Mouse (Mus musculus): ENCODE measurements around the gene Ltbp3.
A peak's percentile ranks its signal among the peaks of the same experiment; 100 is the strongest.
"Not testable (repeated sequence)": the region's sequence is repeated elsewhere in the genome, so short reads cannot be mapped to it uniquely, and the experiment has no call there.

Ltbp3 gene

DNA sequence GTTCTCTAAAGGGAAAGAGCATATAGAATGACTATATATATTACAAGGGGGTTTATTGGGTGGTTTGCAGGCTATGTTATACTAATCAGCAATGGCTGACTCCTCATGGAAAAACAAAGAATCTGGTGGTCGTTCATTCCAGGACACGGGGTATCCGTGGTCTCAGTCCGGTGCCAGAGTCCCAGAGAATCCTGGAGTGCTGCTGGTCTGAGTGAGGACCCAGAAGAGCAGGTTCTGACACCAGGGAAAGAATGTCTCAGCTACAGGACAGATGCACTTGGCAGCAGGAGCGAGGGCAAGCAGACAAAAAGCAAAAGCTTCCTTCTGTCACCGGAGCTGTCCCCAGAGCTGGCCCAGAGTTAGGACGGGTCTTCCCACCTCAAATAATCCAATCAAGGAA is 47.9 kb downstream of the Ltbp3 start:
- no peak for ATAC-seq (ENCODE audit: insufficient number of reproducible peaks, low FRiP score, low TSS enrichment)

DNA sequence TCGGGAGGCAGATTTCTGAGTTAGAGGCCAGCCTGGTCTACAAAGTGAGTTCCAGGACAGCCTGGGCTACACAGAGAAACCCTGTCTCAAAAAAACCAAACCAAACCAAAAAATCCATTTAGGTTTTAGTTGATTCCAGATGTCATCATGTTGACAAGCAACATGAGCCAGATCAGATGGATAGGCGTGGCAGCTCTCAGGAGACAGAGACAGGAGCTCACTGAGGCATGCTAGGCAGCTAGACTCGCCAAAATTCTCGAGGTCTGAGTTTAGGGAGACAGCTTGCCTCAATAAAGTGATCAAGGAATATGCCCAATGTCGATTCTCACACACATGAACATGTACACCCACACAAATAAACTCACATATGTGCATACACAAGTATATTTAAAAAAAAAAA is 48.4 kb downstream of the Ltbp3 start:
- no peak for ATAC-seq (ENCODE audit: insufficient number of reproducible peaks, low FRiP score, low TSS enrichment)

DNA sequence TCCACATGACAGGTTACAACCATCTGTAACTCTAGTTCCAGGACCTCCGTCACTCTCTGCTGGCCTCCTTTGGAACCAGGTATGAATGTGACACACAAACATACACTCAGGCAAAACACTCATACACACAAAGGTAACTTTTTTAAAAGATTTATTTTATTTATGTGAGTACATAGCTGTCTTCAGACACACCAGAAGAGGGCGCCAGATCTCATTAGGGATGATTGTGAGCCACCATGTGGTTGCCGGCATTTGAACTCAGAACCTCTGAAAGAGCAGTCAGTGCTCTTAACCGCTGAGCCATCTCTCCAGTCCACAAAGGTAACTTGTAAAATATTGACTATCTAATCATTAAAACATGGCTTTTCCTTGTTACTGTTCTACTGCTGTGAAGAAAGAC is 50.6 kb downstream of the Ltbp3 start:
- no peak for ATAC-seq (ENCODE audit: insufficient number of reproducible peaks, low FRiP score, low TSS enrichment)

DNA sequence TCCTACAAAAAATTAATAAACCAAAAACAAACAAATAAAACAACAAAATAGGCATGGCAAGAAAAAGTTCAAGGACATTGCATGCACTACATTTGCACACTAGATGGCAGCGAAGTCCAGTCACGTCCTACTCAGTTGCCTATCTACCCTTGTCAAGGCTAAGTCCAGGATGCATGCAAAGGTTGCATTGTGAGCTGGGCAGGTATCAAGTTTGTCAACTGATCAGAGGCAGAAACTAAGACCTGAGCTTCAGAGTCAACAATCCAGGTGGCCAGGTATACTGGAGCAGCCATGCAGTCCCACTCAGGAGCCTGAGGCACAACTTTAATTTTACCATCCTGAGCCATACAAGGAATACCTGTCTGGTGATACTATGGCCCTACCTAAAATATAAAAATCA is 52.4 kb downstream of the Ltbp3 start:
- peak; percentile 52; the same call in 1 of the 2 replicates for ATAC-seq (ENCODE audit: insufficient number of reproducible peaks, low FRiP score, low TSS enrichment)

DNA sequence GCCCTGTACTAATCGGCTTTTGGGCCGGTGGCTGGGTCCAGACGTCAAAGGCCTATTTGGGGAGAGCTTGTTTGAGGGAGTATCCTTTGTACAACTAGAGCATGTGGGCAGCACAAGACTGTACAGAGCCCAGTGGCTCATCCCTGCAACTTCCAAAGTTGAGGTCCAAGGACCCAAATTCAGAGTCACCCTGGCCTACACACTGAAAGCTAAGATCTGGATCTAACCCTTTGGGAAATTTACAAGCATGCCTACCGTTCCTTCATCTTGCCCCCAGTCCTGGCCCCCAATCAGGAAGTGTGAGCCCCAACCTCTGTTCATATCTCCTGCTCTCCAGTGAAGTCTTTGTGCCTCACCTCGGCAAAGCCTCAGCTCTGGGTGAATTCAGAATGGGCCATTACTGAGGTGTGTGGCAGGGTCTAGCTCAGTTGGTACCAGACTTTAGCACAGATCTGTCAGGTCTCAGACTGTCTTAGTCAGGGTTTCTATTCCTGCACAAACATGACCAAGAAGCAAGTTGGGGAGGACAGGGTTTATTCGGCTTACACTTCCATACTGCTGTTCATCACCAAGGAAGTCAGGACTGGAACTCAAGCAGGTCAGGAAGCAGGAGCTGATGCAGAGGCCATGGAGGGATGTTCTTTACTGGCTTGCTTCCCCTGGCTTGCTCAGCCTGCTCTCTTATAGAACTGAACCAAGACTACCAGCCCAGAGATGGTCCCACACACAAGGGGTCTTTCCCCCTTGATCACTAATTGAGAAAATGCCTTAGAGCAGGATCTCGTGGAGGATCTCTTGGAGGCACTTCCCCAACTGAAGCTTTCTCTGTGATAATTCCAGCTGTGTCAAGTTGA is 53.4 kb downstream of the Ltbp3 start:
- ATAC-seq (ENCODE audit: insufficient number of reproducible peaks, low FRiP score, low TSS enrichment) = not testable (repeated sequence)

DNA sequence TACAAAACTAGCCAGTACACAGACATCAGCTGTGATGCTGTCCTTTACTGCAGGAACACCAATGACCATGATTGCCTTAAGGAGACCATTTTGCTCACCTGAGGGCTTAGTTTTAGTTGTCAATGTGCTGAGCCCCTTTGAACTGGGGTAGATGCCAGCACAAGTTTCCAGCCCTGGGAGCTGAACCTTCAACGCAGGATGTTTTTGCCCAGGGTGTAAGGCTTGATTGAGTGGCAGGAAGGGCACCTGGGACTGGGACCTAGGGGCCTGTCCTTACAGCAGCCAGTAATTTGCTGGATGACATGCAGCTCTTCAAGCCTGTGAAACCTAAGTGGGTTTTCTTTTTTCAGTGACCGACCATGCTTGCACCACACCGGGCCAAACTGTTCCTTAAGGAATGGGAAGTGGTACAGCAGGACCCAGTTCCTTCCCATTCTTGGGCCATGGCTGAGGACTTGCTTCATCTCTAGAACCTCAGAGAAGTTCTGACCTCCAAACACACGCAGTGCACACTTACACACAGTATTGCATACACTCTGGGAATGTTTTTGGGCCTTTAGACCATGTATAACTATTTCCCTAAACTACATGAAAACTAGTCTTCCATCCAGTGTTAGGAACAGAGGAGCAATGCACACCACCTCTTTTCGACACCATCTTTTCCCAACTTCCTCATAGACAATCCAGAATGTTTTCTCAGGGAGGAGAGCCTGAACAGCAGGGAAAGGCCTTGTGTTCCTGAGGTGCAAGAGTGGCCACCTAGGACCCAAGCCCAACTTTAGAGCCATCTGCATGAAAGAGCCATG is 54.3 kb downstream of the Ltbp3 start:
- no peak for ATAC-seq (ENCODE audit: insufficient number of reproducible peaks, low FRiP score, low TSS enrichment)

DNA sequence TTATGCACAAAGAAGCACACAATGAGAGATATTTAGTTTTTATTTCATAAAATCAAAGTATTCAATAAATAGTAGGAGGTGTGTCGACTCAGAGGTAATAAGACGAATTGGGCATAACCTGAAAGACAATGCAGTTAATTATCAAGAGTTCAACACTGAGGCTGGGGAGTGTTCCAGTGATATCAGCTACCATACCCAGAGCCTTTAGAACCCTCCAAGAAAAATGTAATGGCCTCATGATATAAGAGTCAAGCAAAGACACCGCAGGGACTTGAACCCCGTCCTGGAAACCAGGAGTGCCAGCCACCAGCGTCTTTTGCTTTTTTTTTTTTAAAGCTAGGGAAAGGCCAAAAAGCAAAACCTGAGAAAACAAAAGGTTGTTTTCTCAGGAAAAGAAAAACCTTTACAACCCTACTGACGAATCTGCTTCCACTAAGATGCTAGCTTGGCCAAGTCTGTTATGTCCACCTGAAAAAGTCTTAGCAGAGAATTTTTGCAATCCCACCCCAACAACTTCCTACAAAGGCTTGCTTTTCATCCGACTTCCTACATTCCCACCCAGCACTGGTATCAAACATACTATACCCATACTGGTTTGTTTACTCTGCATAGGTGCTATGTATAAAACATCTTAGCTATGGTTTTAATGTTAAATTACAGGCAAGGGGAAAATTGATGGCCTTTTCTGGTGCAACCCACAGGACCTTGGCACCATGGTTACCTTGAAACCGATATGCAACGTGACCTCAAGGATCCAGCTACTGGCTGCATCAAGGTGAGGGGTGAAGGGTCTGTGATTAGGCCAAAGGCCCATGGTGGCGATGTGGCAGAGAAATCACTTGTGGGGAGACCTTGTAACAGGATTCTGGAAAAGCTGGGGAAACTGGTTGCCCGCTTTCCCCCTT is 55.2 kb downstream of the Ltbp3 start:
- ATAC-seq (ENCODE audit: insufficient number of reproducible peaks, low FRiP score, low TSS enrichment) = no peak

DNA sequence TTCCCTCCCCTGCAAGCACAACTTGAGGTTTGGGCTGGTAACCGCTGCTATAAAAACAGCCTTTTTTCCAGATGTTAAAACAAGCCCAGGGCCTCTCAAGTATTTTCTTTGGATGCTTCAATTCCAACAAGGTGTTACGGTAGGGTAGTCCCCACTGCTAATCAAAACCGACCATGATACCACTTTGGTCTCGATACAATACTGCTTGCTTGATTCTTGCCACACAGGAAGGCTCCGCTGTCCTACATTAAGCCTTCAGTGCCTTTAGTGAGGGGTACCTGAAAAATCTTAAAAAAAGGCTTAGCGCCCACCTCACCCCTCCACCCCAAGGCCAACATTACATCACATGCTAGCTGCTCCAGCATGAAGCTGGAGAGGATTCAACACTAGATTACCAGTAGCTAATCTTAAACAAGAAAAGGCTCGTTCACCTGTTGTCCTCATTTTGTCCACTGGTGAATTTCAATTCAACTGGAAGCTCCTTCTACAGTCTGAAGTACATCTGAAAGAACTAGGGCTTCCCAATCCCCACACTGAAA is 55.9 kb downstream of the Ltbp3 start:
- ATAC-seq (ENCODE audit: insufficient number of reproducible peaks, low FRiP score, low TSS enrichment) = no peak

DNA sequence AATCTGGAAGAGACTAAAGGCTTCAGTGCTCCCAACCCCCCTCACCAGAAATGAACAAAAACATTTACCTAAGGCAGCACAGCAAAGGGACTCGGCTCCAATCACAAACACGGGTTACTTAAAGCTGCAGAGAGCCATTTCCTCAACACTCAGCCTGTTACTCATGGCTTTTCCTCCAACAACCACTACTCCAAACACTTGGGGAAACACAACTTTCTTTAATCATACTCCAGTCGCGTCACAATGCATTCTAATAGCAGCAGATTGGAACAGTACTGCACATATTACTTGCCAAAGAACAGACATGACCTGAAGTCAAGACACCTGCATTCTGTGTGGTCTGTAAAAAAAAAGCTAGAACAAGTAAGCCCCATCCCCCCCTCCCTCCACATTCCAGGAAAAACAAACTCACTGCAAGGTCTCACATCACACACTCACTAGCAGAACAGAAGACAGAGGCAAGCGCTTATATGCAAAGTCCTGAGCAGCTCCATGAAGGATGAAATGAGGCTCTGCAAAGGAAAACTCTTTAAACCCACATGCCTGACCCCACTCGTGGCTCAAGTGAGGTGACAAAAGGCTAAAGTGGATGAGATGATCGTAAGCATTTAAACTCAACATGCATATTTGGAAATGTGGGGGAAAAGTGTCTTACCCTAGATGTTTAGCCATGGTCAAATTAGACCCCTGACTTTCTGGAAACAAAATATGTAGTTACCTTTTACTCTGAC is 56.8 kb downstream of the Ltbp3 start:
- no peak for ATAC-seq (ENCODE audit: insufficient number of reproducible peaks, low FRiP score, low TSS enrichment)

DNA sequence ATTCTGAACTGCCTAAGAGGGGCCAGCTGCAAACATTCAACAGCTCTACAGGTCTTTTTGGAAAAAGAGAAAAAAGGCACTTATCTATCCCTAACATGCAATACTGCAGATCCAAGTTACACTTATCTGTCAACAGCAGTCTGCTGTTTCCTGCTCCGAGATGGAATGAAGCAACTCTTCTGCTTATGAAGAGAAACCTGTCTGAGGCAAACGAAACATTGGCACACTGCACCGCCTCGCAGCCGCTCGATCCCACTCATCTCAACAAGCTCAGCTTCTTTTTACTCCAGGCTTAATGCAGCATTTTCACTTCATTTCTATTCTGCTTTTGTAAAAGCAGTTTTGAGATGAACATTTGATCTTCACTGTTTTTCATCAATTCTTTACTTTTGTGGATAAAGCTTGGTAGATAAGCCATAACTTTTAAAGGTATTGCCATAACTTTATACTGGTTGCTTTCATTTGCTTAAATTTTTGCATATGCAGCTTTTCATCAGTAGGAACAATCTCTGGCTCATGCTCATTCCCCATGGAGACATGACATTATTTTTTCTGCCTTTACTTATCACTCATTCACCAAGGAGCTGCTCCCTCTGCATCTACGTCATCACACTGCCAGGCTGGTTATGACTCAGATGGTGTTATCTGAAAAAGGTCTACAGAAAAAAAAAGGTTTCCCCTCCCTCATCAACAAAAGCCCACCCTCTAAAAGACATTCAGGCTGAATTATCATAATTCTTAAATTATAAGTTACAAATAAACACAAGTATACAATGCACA is 58.2 kb downstream of the Ltbp3 start:
- no peak for ATAC-seq (ENCODE audit: insufficient number of reproducible peaks, low FRiP score, low TSS enrichment)

DNA sequence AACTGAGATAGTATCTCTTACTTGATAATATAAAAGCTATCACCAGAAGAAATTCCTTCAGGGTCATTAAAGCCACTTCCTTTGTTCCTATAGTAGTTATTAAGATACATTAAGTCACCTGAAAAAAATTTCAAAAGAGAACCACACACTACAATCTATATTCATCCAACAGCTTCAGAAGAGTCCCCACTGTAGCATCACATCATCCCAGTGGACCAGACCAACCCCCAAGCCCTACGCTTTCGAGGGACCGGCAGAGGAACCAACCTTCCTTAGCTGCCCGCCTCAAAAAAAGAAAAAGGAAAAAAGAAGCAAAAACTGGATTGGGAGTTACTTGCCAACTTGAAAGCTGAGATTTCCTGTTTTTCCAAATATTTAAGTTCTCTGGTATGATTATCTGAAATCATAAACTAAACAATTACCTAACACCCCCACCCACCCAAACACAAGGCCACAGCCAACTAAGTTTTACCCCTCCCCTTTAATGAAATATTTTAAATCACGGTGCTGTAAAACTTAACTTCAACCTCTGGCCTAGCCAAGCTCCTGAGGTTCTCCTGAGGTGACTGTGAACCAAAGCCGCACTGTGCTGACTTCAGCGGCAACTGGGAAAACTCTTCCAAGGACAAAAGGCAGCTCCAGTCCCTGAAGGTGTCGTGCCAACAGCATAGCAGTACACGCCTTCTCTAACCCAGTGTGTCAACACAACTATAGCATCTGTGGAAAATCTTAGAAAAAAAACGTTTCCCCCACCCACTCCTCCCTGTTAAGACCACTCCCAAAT is 59.1 kb downstream of the Ltbp3 start:
- no peak for ATAC-seq (ENCODE audit: insufficient number of reproducible peaks, low FRiP score, low TSS enrichment)

DNA sequence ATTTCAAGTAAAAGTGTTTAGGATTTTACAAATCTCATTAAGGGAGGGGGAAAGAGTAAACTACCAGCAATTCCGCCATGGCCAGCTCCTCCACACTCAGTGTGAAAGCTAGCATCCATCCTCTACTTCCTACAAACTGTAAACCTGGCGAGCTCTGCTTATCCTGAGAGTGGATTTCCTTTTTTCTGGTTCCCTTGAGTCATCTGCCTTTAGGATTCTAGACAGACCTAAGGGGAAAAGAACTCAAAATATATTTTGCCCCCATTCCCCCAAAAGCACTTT is 59.6 kb downstream of the Ltbp3 start:
- ATAC-seq (ENCODE audit: insufficient number of reproducible peaks, low FRiP score, low TSS enrichment) = no peak

DNA sequence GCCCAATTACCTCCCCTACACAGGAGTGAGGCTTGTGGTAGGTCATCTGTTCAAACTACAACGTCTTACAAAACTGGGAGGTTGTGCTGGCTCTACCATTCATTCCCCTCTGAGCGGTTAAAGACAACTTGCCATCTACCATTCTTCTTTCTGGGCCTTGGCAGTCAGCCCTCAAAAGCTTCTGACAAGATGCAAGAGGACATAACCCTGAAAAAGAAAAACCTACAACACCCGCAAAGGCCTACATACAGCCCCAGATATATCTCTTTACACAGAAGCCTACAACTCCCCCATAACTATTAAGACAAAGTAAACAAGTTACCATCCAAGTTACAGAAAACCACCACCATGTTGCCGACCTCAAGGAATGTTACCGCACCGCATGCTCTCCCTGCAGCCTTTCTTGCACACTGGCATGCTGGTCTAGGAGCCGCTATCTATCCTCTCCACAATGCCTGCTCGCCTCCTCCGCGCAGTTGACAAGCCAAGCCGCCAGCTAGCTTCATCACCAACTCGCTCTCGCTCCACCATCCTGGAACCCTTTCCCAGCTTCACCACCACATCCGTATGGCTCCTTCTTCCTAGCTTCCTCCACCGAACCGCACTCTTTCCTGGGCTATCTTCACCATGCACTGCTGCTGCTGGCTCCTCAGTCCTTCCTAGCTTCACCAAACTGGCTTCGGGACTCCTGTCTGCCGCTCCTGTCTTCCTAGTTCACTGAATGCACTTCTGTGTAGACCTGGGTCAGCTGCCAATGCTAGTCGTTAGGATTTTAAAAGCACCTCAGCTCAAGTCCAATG is 60.1 kb downstream of the Ltbp3 start:
- ATAC-seq (ENCODE audit: insufficient number of reproducible peaks, low FRiP score, low TSS enrichment) = no peak

DNA sequence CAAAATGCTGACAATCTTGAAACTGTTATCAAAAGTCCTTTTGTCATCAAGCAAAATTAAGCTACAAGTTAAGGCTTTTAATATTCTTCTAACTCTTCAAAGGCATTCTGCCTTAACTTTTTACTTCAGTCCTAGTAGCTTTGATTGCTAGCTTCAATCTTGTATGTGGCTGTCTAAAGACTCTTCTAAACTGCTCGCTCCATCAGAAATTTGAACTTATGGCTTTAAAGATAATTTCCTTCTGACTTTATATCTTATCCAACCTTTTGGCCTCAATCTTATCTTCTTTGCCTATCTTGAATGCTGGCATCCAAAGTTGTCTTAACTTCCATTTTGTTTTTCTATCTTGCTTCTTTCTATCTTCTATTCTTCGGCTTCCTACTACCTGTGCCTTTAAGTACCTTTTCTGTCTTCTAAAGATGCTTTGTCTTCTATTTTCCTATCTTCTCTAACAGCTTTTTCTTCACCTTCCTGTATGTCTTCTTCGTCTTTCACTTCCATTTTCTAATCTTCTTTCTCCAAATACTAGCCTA is 60.8 kb downstream of the Ltbp3 start:
- no peak for ATAC-seq (ENCODE audit: insufficient number of reproducible peaks, low FRiP score, low TSS enrichment)

DNA sequence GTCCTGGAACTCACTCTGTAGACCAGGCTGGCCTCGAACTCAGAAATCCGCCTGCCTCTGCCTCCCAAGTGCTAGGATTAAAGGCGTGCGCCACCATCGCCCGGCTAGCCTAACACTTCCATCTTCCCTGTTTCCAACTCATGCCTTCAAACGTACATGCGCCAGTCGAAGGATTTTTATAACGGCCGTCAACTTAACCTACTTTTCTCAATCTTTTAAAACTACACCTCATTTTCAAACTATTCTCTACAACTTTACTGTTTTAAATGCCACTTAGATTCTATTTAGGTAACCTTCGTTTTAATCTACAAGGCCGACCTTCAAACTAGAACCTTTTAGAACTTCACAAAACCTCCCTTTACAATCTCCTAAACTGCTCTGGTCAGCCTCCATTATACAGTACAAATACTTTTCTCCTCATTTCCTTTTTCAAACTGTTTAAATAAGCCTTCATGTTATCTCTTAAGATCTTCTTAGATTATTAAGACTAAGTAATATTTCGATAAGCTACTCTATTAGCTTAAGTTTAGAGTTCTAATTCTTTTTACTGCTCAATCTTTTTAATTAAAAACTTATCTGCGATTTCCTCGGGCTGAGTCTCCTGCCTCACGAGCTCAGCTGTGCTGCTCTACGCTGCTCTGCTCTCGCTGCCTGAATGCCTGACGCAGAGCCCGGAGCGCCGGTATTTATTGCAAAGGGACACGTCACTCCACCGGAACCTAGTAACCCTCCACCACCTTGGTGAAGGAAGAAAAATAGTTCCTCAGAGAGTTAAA is 61.5 kb downstream of the Ltbp3 start:
- ATAC-seq (ENCODE audit: insufficient number of reproducible peaks, low FRiP score, low TSS enrichment) = peak; percentile 36; the same call in 1 of the 2 replicates

DNA sequence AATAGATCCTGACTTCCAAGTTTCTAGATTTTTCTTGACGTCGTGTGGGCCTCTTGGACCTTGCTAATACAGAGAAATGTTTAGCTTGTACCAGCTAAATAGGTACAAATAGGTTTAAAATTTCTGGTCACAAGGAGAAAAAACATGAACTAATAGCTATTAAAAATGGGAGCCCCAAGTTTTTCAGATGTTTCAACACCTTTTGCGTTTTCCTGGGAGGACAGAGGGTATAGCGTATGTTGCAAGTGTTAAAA is 62.0 kb downstream of the Ltbp3 start:
- no peak for ATAC-seq (ENCODE audit: insufficient number of reproducible peaks, low FRiP score, low TSS enrichment)
